Mouse (Mus musculus): Measurements from ENCODE around the gene Tmprss6.

DNA sequence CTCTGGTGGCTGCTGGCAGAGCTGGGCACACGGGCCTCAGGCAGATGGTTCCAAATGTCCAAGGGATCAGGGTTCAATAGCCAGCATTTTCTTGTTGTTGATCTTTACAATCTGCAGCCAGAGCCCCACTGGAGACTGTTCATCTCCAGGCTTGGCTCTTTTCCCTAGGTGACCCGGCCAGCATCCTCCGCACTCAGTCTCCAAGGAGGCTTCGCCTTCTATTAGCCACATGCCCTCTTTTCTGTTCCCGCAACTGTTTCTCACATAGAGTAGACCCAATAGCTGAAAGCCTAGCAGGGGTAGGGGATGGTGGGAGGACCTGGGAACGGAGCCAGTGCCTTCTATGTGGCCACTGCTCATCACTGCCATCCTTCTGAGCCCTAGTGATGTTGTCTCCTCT is 5.0 kb upstream of the Tmprss6 start:
- TF ChIP-seq POLR2A (IDR thresholded peaks at IDR 0.05; ENCODE audit: insufficient read length, low read depth) (no peak), CEBPB (IDR thresholded peaks at IDR 0.05; ENCODE audit: insufficient read depth, poor library complexity, severe bottlenecking) (no peak), E2F4 (IDR thresholded peaks at IDR 0.05; ENCODE audit: insufficient read depth) (no peak), POLR2AphosphoS2 (IDR thresholded peaks at IDR 0.05; ENCODE audit: insufficient read length, low read depth) (no peak), TCF12 (IDR thresholded peaks at IDR 0.05; ENCODE audit: insufficient read depth, poor library complexity, severe bottlenecking) (no peak), USF1 (IDR thresholded peaks at IDR 0.05; ENCODE audit: low read depth) (no peak), MAX (IDR thresholded peaks at IDR 0.05; ENCODE audit: low read depth) (no peak), MYOD1 (IDR thresholded peaks at IDR 0.05; ENCODE audit: control insufficient read depth in 1 of 3, insufficient read length in 2 of 3, low read depth in 2 of 3) (no peak)
